15 mouse cellular contexts compared by ENCODE assay signal in the genomic region with DNA sequence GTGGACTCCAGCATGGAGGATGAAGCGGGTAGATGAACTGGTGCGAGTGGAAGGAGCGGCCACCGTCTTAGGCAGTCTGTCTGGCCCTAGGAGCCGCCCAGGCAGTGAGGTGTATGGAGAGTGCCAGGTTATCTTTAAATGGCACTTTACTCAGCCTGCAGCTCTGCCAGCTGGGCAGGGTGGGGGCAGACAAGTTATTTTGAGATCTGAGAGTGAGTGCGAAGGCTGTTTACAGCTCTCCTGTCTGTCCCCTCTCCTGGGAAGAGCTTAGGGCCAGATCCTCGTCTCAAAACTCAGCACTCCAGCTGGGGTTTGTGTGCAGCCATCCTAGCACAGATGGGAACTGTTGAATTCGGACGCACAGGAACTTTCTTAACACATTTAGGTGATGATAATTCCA. TPM values are rescaled to one million over a fixed set of nuclear protein-coding genes. Genes with fewer than 3 reads are reported as not detected.
DNase-seq lines count a peak whose midpoint lies in the region; ATAC-seq lines count a peak whose summit lies in the region.
"Had no signal": no experiment of that assay in that cellular context is flagged by ENCODE, and none has a peak within 500 bp of the region (broad histone marks: within the 10 kb centered on the region; RNA-seq: fewer than 3 reads in every experiment).

No protein-coding gene starts in this region.

- peak; percentile 16 for DNase-seq in cerebellum, adult 8-10 months
- no peak for DNase-seq in cerebellum, adult 18-20 months
- DNase-seq in lung, postnatal 36 days = peak; percentile 10
- no peak for DNase-seq in lung, postnatal 14 days
- DNase-seq in skeletal muscle tissue, adult 2 months (ENCODE audit: low read depth, low spot score) = peak; percentile 88
- DNase-seq: liver; lung, postnatal 10 days; midbrain, embryonic 14.5 days had no signal

- H3K9ac ChIP-seq in heart, embryonic 16.5 days (ENCODE audit: low read length) = peak overlapping the region; percentile 51
- no peak overlapping the region for H3K9ac ChIP-seq in forebrain, embryonic 15.5 days (replicated peaks)
- H3K9ac ChIP-seq: embryonic facial prominence, embryonic 12.5 days; neural tube, embryonic 13.5 days had no signal

- H3K4me3 ChIP-seq in heart, embryonic 16.5 days (ENCODE audit: low read length) = no peak overlapping the region
- no peak overlapping the region for H3K4me3 ChIP-seq in forebrain, embryonic 15.5 days
- H3K4me3 ChIP-seq: embryonic facial prominence, embryonic 12.5 days; neural tube, embryonic 13.5 days had no signal

- H3K36me3 ChIP-seq in heart, embryonic 16.5 days (ENCODE audit: control insufficient read depth, insufficient read depth) = peaks cover 7% of the 10 kb centered on the region; the same call in 1 of the 2 replicates
- H3K36me3 ChIP-seq in forebrain, embryonic 15.5 days = peaks cover 15% of the 10 kb centered on the region

- no peaks in the 10 kb centered on the region for H3K27me3 ChIP-seq in heart, embryonic 16.5 days (ENCODE audit: control insufficient read depth, insufficient read depth, low read length)
- no peaks in the 10 kb centered on the region for H3K27me3 ChIP-seq in forebrain, embryonic 15.5 days
- H3K27me3 ChIP-seq: embryonic facial prominence, embryonic 12.5 days; neural tube, embryonic 13.5 days had no signal

- peak overlapping the region; percentile 54 for H3K4me2 ChIP-seq in heart, embryonic 16.5 days (ENCODE audit: low read depth, low read length)
- H3K4me2 ChIP-seq in forebrain, embryonic 15.5 days (replicated peaks) = no peak overlapping the region
- H3K4me2 ChIP-seq: embryonic facial prominence, embryonic 12.5 days; neural tube, embryonic 13.5 days had no signal

- H3K4me1 ChIP-seq in heart, embryonic 16.5 days (ENCODE audit: control insufficient read depth, insufficient read depth, low read length) = peaks cover 42% of the 10 kb centered on the region
- H3K4me1 ChIP-seq in forebrain, embryonic 15.5 days = peaks cover 20% of the 10 kb centered on the region

- ATAC-seq in heart, embryonic 16.5 days (replicated peaks; ENCODE audit: extremely low read depth, insufficient read depth, low FRiP score) = peak; percentile 66
- ATAC-seq in granulocyte monocyte progenitor cell, adult 5-6 weeks (replicated peaks; ENCODE audit: poor library complexity, severe bottlenecking) = no peak
- ATAC-seq in forebrain, embryonic 15.5 days (replicated peaks) = no peak
- ATAC-seq: intestine, embryonic 16.5 days had no signal

- 30% methylated on average over 9 of the region's 9 CpGs for WGBS in heart, embryonic 16.5 days
- 67% methylated on average over 9 of the region's 9 CpGs for WGBS in forebrain, embryonic 15.5 days

- H3K9me3 ChIP-seq in heart, embryonic 16.5 days (replicated peaks; ENCODE audit: control insufficient read depth, low read length) = no peaks in the 10 kb centered on the region
- H3K9me3 ChIP-seq in forebrain, embryonic 15.5 days = no peaks in the 10 kb centered on the region
- H3K9me3 ChIP-seq: embryonic facial prominence, embryonic 12.5 days; G1E; neural tube, embryonic 13.5 days had no signal

- H3K27ac ChIP-seq in heart, embryonic 16.5 days (ENCODE audit: low read length) = peak overlapping the region; percentile 84
- no peak overlapping the region for H3K27ac ChIP-seq in forebrain, embryonic 15.5 days (replicated peaks)
- H3K27ac ChIP-seq: embryonic facial prominence, embryonic 12.5 days; neural tube, embryonic 13.5 days had no signal

RNA-seq across cellular contexts. Expression of a gene that starts 3.5 kb away (rescaled TPM):
- polyA plus RNA-seq in heart, embryonic 16.5 days (2015; fragmentation: Nextera tagmentation; extraction: Ambion mirVana) = 23.5 and 24.7 TPM in 2 replicates
- total RNA-seq in granulocyte monocyte progenitor cell, adult 5-6 weeks (2014; fragmentation: Nextera tagmentation) = not detected in 2 replicates
- not detected in 2 replicates for total RNA-seq in granulocyte monocyte progenitor cell, adult 5-6 weeks (2017)
- 94.3 and 104 TPM in 2 replicates for polyA plus RNA-seq in forebrain, embryonic 15.5 days (2015; fragmentation: Nextera tagmentation; extraction: Ambion mirVana)
- polyA plus RNA-seq: G1E had no signal

RNA-seq across cellular contexts. Expression of a gene that starts 51.7 kb away (rescaled TPM):
- 58.1 and 70.3 TPM in 2 replicates for polyA plus RNA-seq in heart, embryonic 16.5 days (2015; fragmentation: Nextera tagmentation; extraction: Ambion mirVana)
- 64.4 and 81.0 TPM in 2 replicates for total RNA-seq in granulocyte monocyte progenitor cell, adult 5-6 weeks (2014; fragmentation: Nextera tagmentation)
- 33.9 and 36.7 TPM in 2 replicates for total RNA-seq in granulocyte monocyte progenitor cell, adult 5-6 weeks (2017)
- polyA plus RNA-seq in forebrain, embryonic 15.5 days (2015; fragmentation: Nextera tagmentation; extraction: Ambion mirVana) = 139 and 148 TPM in 2 replicates

RNA-seq across cellular contexts. Expression of a gene that starts 54.0 kb away (rescaled TPM):
- 1.7 TPM in 2 replicates for polyA plus RNA-seq in heart, embryonic 16.5 days (2015; fragmentation: Nextera tagmentation; extraction: Ambion mirVana)
- not detected in 2 replicates for total RNA-seq in granulocyte monocyte progenitor cell, adult 5-6 weeks (2014; fragmentation: Nextera tagmentation)
- total RNA-seq in granulocyte monocyte progenitor cell, adult 5-6 weeks (2017) = not detected in 2 replicates
- polyA plus RNA-seq in forebrain, embryonic 15.5 days (2015; fragmentation: Nextera tagmentation; extraction: Ambion mirVana) = 0.27 and 0.42 TPM in 2 replicates
- polyA plus RNA-seq: G1E had no signal

Comparison
In these comparisons a context has a peak if more than half of its experiments do, and no peak if none do; other contexts are left out.
1. DNase-seq: peak in cerebellum, adult 8-10 months (single experiment), lung, postnatal 36 days (single experiment) and skeletal muscle tissue, adult 2 months (single experiment); none in cerebellum, adult 18-20 months (0 of 2) and lung, postnatal 14 days (single experiment).